Mouse (Mus musculus) adrenal gland, adult (tissue): Measurements from ENCODE around the gene Gm21988.

Experiments used
- DNase-seq, 2 experiments: peaks; one replicate each; pipeline ENCODE4 v3.0.0; 2022 to 2023; ENCODE audit warnings: low spot score in 1 of 2; ENCODE audit not compliant: inconsistent age in 2 of 2

Gm21988 gene

GRCm38 (mm10) chr11:70239541-70240279 lies at the start of gene Gm21988, which contains the start of gene Rnasek:
TSS of gene Gm21988 (minus strand) at chr11:70239830.
TSS of gene Rnasek (minus strand) at chr11:70239842.
- peak; percentile 85 to 98 for DNase-seq

GRCm38 (mm10) chr11:70289236-70289635 lies 49.6 kb upstream of the Gm21988 start:
- peak in 1 of 2 experiments; percentile 44 for DNase-seq

GRCm38 (mm10) chr11:70288102-70288501 lies 48.5 kb upstream of the Gm21988 start:
- DNase-seq, result no peak

- DNase-seq, result no peak
Observed at GRCm38 (mm10) chr11:70285686-70286085, 46.1 kb upstream of the Gm21988 start.

GRCm38 (mm10) chr11:70284757-70285156 lies 45.1 kb upstream of the Gm21988 start:
- no peak for DNase-seq

GRCm38 (mm10) chr11:70283666-70284065 lies 44.0 kb upstream of the Gm21988 start:
- DNase-seq, result no peak

- peak in 1 of 2 experiments; percentile 29 for DNase-seq
Observed at GRCm38 (mm10) chr11:70280441-70280840, 40.8 kb upstream of the Gm21988 start.

- no peak for DNase-seq
Observed at GRCm38 (mm10) chr11:70278961-70279360, 39.3 kb upstream of the Gm21988 start.

GRCm38 (mm10) chr11:70271641-70272040 lies 32.0 kb upstream of the Gm21988 start:
- no peak for DNase-seq

- no peak for DNase-seq
Observed at GRCm38 (mm10) chr11:70266405-70266804, 26.8 kb upstream of the Gm21988 start.

GRCm38 (mm10) chr11:70265819-70266218 lies 26.2 kb upstream of the Gm21988 start:
- DNase-seq, result no peak

GRCm38 (mm10) chr11:70265252-70265651 lies 25.6 kb upstream of the Gm21988 start:
- no peak for DNase-seq

GRCm38 (mm10) chr11:70259035-70259434 lies 19.4 kb upstream of the Gm21988 start:
- no peak for DNase-seq

- DNase-seq, result peak; percentile 66 to 89
Observed at GRCm38 (mm10) chr11:70254931-70255531, 15.4 kb upstream of the Gm21988 start, which contains the start of gene Alox12. TSS of gene Alox12 (minus strand) at chr11:70255353.

GRCm38 (mm10) chr11:70254337-70254736 lies 14.7 kb upstream of the Gm21988 start:
- DNase-seq, result no peak

GRCm38 (mm10) chr11:70251853-70252252 lies 12.2 kb upstream of the Gm21988 start:
- peak in 1 of 2 experiments; percentile 48 for DNase-seq

- DNase-seq, result no peak
Observed at GRCm38 (mm10) chr11:70250150-70250549, 10.5 kb upstream of the Gm21988 start.

GRCm38 (mm10) chr11:70247136-70247845 lies 7.7 kb upstream of the Gm21988 start:
- peak; percentile 63 to 92 for DNase-seq

GRCm38 (mm10) chr11:70242591-70242990 lies 3.0 kb upstream of the Gm21988 start:
- DNase-seq, result peak in 1 of 2 experiments; percentile 9

GRCm38 (mm10) chr11:70238591-70239440 lies 814 bp downstream of the Gm21988 start:
- DNase-seq, result peak; percentile 32 to 80
